Mouse (Mus musculus): ENCODE results near the gene Olfr1424. TPM values are rescaled to one million over a fixed set of nuclear protein-coding genes. Genes with fewer than 3 reads are reported as not detected.

Olfr1424 gene
- not detected in 2 replicates for total RNA-seq (2023)

GRCm38 (mm10) chr19:12062582-12062981 is at the start of gene Olfr1424:
Gene Olfr1424, minus strand, starts transcription at chr19:12062682.

GRCm38 (mm10) chr19:12103234-12103633 is 40.8 kb upstream of the Olfr1424 start, which contains the start of gene Olfr1427:
Gene Olfr1427, minus strand, starts transcription at chr19:12103334.

GRCm38 (mm10) chr19:12091913-12092312 is 29.4 kb upstream of the Olfr1424 start, which contains the start of gene Olfr1426:
Gene Olfr1426, minus strand, starts transcription at chr19:12092013.

GRCm38 (mm10) chr19:12077631-12078030 is 15.1 kb upstream of the Olfr1424 start, which contains the start of gene Olfr1425:
Gene Olfr1425, minus strand, starts transcription at chr19:12077731.

GRCm38 (mm10) chr19:12041217-12041616 is 21.3 kb downstream of the Olfr1424 start, which contains the start of gene Olfr1423:
Gene Olfr1423, minus strand, starts transcription at chr19:12041317.

Other genes with a start within 250 kb of the Olfr1424 start
- gene Stx3, start 243.3 kb downstream of the Olfr1424 start, total RNA-seq (2023) = 15.4 and 20.5 TPM in 2 replicates
- not detected in 2 replicates for gene Olfr1417, start 223.5 kb downstream of the Olfr1424 start, total RNA-seq (2023)
- gene Olfr1418, start 201.6 kb downstream of the Olfr1424 start, total RNA-seq (2023) = not detected in 2 replicates
- gene Olfr1419, start 187.6 kb downstream of the Olfr1424 start, total RNA-seq (2023) = not detected in 2 replicates
- not detected in 2 replicates for gene Olfr1420, start 176.1 kb downstream of the Olfr1424 start, total RNA-seq (2023)
- gene Patl1, start 150.3 kb downstream of the Olfr1424 start, total RNA-seq (2023) = 34.1 and 46.7 TPM in 2 replicates
- gene Osbp, start 96.7 kb downstream of the Olfr1424 start, total RNA-seq (2023) = 33.5 and 40.1 TPM in 2 replicates
- not detected in 2 replicates for gene Olfr1423, start 21.4 kb downstream of the Olfr1424 start, total RNA-seq (2023)
- not detected in 2 replicates for gene Olfr1425, start 15.0 kb upstream of the Olfr1424 start, total RNA-seq (2023)
- gene Olfr1426, start 29.3 kb upstream of the Olfr1424 start, total RNA-seq (2023) = not detected in 2 replicates
- gene Olfr1427, start 40.7 kb upstream of the Olfr1424 start, total RNA-seq (2023) = not detected in 2 replicates
- gene Olfr1428, start 53.2 kb upstream of the Olfr1424 start, total RNA-seq (2023) = not detected in 2 replicates
- not detected in 2 replicates for gene Olfr76, start 60.5 kb upstream of the Olfr1424 start, total RNA-seq (2023)
- gene Olfr1555-ps1, start 107.4 kb upstream of the Olfr1424 start, total RNA-seq (2023) = not detected in 2 replicates
- not detected in 2 replicates for gene Olfr1431, start 138.0 kb upstream of the Olfr1424 start, total RNA-seq (2023)
- gene Olfr1432, start 169.9 kb upstream of the Olfr1424 start, total RNA-seq (2023) = not detected in 2 replicates
- not detected in 2 replicates for gene Olfr262, start 179.0 kb upstream of the Olfr1424 start, total RNA-seq (2023)
- gene Olfr235, start 198.3 kb upstream of the Olfr1424 start, total RNA-seq (2023) = not detected in 2 replicates
- gene Olfr1434, start 217.2 kb upstream of the Olfr1424 start, total RNA-seq (2023) = not detected in 2 replicates
- not detected in 2 replicates for gene Olfr1436, start 236.4 kb upstream of the Olfr1424 start, total RNA-seq (2023)

All from neutrophil, adult 65 days (primary cell).